Mouse (Mus musculus) lung, postnatal 14 days (tissue): Measurements from ENCODE around the gene Rnf207.

Experiments used
- DNase-seq: peaks from one replicate; pipeline ENCODE4 v3.0.0; 2021

Gene Rnf207

GRCm38 (mm10) chr4:152318517-152319234 lies at the start of gene Rnf207:
Rnf207 (minus strand) TSS chr4:152318993.
- DNase-seq, result peak; percentile 61

GRCm38 (mm10) chr4:152365228-152365627 lies 46.4 kb upstream of the Rnf207 start:
- DNase-seq, result no peak

DNA sequence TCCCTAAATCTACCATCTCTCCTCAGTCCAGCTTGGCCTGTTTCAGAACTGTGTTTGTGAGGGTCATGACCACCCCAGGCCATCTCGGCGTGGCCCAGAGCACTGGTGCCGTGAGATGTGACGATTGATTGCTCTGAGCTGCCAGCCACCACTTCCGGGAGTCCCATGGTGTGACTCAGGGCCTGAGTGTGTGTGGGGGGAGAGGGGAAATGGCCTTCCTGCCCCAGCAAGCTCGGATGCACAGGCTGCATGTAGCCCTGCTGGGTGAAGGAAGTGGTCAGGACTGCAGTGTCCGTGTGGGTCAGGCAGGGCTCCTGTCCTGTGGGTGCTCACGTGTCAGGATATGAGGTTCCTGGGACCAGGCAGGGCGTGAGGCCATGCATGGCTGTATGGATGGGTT lies 43.4 kb upstream of the Rnf207 start:
- DNase-seq, result no peak

DNA sequence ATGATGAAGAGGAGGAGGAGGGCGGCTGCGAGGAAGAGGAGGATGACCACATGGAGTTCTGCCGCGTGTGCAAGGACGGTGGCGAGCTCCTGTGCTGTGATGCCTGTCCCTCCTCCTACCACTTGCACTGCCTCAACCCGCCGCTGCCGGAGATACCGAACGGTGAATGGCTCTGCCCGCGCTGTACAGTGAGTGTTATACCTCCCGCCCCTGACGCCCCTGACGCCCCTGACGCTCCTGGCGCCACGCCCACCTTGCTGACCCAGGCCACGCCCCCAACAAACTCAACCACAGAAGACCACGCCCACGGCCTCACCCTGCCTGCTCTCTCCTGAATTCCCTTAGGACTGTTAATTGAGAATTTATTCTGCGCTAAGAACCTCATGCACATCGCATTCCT lies 42.1 kb upstream of the Rnf207 start:
- peak; percentile 35 for DNase-seq

DNA sequence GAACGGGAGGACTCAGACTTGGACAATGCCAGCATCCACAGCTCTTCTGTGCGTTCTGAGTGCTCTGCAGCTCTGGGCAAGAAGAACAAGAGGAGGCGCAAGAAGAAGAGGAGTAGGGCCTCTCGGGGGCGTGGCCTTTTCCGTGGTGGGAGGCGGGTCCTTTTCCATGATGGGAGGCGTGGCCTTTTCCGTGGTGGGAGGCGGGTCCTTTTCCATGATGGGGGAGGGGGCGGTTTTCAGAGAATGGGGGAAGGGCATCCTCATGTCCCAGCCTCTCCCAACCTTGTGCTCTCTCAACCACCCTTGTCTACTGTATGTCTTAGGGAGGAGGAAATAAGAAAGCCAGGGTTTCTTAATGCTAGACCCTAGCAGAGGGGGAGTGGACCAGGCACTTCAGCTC lies 40.9 kb upstream of the Rnf207 start:
- no peak for DNase-seq

DNA sequence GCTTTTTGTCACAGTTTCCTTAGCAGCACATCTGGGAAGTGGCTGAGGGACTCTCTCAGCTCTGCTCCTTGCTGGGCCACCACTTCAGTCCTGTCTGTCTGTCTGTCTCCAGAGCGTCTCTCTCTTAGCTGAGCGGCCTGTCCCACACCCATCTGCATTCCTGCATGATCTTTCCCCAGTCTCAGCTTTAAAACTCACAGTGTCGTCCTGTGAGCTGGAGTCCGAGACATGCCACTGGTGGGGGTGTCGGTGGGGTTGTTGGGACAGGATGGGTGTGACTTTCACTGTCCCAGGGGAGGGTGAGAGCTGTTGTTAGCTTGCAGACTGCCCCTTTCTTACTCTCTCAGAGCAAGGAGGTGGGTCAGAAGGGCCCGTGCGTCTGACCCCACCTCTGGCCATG lies 36.9 kb upstream of the Rnf207 start:
- no peak for DNase-seq

DNA sequence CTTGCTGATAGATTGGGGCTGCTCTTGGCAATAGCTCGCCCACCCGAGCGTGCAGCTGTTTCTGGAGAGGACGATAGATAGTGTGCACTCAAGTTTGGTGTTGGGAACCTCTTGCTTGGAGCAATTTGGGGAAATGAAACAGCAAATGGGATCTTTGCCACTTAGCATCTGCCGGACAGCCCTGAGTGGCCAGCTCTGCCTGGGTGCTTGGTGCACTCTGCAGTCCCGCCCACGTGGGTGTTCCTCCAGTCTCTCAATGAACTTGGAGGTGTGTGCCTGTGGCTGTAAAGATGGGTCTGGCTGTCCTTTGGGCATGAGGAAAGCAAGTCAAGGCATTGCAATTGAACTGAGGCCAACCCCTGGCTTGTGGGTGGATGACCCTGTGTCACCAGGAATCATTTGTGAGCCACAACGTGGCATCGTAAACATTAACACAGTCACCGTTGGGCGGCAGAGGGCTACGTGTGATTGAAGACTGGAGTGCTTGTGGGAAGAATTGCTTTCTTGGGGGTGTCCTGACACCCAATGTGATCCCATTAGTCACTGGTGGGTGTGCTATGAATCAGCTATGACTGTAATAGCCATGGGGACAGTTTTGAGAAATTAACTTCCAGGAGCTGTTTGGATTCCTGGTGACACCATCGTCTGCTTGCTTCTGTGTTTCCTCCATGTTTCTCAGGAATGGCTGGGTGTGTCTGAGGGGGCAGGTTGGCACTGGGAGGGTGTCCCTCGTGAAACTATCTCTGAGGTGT lies 35.3 kb upstream of the Rnf207 start:
- no peak for DNase-seq

DNA sequence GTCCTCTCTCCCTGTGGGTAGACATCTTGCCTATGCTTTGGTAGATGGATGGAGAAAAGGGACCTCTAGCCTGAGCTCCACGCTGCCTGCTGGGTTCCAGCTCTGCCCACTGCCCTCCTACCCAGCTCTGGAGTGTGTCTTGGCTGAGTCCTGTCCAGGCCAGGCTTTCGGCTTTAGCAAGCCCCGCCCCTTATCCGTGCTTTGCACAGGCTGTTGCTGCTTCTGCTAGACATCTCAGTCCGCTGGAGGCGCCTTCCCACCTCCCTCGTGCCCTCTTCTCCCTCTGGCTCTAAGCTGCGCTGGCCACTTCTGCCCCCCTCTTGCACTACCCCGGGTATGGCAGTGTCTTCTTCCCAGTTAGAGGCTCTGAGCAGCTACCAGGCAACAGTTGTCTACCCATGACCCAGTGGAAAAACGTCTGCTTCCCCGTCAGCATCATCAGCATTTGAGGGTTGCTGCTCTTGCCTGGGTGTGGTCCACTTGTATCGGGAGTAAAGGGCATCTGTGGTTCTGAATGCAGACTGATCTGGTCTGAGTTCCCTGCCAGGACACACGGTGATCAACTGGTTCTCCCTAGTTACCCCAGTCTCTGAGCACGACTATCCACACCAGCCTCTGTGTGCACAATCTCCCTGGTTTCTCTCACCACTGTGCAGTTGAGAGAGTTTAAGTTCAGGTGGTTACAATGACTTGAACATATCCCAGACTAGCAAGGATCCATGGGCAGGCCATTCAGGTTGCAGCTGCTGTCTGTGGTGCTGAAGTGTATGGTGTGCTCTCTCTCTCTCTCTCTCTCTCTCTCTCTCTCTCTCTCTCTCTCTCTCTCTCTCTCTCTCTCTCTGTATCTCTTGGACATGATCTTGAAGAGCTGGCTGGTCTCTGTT lies 32.9 kb upstream of the Rnf207 start:
- DNase-seq, result no peak

DNA sequence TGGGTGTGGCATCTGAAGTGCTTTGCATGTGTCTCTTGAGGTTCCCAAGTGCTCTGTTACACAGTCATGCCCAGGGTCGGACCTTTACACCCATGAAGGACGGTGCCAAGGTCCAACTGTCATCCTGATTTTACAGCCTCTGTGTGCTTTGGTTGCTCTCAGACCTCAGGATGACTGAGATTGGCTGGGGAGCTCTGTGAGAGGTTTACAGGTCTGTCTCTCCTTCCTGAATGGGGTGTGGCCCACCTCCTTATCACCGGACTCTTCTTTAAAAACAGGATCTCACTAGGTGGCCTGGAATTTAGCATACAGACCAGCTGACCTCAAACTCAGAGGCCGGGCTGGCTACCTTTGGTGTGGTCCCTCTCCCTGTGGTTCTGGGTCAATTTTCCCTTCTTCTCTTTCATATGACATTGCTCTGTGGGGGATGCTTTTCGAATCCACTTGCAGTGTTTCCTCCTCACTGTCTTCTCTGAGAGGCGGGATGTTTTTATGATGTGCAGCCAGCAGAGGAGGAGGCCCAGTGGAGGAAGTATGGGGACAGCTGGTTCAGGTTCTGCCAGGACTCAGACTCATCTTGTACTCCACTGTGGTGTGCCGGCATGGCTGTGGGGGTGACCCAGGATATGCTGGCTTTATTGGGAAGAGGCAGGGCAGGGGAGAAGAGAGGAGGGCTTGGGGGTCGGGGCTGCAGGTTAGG lies 32.1 kb upstream of the Rnf207 start:
- no peak for DNase-seq

DNA sequence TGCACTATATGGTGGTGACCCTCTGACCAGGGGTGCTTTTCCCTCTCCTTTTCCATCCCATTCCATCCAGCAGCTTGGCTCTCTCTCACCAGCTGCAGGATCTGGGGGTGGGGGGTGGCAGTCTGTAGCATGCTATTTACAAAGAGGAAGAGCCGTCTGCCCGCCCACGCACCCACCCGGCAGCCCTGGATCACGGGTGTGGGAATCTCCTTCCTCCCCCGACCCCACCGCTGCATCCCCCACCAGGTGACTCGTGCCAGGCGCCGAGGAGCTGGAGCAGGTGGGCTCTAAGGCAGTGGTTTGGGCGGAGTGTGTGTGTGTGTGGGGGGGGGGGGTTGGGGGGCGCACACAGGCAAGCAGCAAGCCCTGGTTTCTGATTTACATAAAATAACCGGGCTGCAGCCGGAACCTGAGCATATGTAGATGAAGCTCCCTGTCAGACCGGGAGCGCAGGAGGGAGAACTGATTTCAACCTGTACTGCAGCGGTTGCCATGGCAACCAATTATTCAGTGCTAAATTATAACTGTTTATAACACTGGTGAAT lies 31.1 kb upstream of the Rnf207 start:
- DNase-seq, result no peak

DNA sequence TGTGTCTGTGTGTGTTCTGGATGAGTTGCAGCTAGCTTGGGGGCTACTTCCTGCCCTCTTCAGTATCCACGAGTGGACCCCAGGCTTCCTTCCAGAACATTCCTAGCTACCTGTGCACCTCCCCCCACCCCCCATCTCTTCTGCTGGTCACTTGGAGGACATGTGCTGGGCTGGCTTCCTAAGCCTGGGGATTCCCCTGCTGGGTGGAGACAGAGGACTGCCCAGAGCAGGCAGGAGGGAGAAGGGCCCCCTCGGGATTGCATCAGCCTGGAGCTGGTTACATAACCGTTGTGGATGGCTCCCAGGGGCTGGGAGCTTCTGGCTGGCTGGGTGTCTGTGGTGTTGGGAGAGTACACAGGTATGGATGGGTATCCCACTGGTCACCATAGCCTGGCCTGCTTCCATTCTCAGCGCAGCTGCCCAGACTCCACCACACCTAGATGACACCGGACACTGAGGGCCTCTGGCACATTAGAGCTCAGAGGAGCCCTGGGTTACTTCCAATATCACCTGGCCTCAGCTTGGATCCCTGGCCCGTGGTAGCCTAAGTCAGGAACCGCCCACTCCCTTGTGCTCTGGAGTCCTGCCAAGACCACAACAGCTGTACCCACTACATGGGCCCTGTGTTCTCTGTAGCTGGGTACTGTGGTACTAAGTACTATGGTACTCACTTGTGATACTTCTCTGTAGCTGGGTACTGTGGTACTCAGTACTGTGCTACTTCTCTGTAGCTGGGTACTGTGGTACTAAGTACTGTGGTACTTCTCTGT lies 26.5 kb upstream of the Rnf207 start:
- peak; percentile 79 for DNase-seq

- DNase-seq, result no peak
Observed at GRCm38 (mm10) chr4:152344651-152345050, 25.9 kb upstream of the Rnf207 start.

GRCm38 (mm10) chr4:152343296-152343695 lies 24.5 kb upstream of the Rnf207 start:
- peak; percentile 38 for DNase-seq

DNA sequence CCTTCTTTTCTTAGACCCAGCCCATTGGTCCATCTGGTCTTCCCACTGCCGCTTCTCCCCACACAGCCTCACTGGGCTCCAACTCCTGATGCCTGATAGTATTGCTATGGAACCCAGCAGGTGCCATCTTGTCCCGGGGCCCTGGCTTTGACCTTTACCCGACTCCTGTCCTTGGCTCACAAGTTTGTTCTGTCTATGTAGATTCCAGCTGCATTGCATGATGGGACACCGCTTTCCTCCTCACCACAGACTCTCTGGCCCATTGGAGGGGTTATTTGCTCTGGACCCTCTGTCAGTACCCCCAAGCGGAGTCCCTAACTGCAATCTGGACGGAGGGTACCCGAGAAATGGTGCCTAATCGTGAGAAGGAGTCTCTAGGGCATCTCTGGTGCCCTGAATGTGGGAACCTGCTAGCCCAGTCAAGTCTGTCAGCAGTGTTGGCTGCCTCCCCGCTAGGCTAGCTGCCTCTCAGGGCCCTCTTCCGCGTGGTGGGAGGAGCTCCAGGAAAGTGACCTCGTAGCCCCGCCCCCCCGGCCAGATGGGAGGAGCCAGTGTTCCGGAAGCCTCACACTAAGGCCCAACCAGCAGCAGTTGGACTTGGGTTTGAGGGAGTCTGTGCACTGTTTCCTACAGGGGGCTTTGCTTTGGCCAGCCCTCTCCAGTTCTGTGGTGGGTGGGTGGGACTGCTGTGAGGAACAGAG lies 21.9 kb upstream of the Rnf207 start:
- no peak for DNase-seq

DNA sequence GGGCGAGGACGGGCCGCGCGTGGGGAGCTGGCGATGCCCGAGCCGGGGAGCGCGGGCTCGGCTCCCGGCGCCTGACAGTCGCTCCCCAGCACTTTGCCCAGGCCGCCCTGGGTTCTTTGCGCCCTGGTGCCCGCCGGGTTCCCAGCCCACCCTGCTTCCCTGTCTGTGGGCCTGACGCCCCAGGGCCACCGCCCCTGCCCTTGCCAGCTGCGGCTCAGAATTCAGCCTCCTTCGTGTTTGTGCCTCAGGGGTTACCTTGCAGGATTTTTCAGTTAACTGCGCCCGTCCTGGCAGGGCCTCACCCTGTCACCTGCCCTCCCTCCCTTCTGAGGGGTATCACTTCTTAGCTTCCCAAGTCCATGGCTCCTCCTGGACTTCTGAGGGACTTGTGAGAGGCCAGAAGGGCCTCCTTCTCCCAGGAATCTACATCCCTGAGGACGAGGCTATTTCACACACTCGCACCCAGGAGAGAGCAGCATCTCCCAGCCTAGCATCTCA lies 20.5 kb upstream of the Rnf207 start:
- DNase-seq, result no peak

DNA sequence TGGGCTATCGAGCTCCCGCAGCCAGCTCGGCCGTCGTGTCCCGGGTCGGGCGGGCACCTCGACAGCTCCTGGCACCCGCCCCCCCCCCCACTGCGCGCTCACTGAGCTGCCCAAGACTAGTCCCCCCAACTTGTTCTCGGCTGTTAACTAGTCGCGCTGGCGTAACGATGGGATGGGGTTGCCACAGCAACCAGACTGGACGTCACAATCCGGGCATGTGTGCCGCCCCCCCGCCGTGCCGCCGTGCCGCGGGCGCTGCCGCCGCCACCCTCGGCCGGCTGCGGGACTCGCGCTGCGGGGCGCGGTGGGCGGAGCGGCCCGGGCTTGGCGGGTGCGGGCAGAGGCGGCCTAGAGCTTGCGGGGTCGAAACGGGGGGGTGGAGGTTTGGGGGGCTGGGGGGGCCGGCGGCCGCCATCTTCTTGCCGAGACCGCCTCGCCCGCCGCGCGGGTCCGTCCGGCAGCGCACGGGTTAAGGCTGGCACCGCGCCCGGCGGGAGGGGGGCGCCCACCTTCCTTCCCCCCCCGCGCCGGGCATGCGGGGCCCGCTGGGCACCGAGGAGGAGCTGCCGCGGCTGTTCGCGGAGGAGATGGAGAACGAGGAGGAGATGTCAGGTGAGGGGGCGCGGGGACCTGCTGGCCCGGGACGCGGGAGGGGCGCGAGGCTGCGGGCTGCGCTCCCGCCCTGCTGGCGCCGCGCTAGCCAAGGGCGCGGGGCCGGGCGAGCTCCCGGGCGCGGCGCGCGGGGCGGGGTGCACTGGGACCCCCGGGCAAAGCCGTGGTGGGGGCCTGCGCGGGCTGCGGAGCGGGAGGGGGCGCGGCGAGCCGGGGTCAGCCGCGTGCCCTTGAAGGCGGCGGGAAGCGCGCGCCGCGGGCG lies 19.9 kb upstream of the Rnf207 start, which contains the start of gene Chd5:
TSS of gene Chd5 (plus strand) at position 233 of the 874 bp plus-strand sequence.
- no peak for DNase-seq

DNA sequence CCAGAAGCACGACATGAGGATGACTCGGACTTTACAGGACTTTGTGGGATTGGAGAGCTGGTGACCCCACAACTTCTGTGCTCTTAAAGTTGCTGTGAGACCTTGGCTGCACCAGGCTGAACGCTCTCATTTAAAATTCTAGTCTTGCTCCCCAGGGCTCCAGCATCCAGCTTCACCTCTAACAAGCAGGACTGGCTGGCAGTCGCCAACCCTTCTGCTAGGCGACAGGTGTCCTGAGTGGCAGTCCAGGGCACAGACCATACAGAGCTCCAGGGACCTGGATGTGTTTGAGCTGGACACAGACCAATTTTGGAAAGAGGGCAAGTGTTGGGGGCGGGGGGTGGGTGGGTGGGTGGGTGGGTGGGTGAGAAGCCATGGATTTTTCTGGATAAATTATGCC lies 19.0 kb upstream of the Rnf207 start:
- DNase-seq, result no peak

- no peak for DNase-seq
Observed at GRCm38 (mm10) chr4:152333587-152333986, 14.8 kb upstream of the Rnf207 start.

DNA sequence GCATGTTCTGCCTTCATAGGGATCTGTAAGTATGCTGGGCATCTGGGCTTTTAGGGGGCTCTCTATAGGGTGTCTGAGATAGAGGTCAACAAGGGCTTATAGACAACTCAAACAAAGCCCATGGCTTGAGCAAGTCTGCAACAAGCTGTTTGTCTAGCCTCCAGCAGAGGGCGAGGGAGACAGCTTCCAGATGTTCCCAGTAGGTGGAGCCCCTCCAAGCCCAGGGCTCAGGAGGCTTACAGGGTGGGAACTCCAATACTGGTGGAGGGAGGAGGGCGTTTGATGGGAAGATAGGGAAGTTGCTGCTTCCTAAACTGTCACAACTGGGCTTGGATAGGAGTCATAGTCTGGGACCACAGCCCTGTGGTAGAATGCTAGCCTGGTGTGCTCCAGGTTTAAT lies 14.2 kb upstream of the Rnf207 start:
- DNase-seq, result peak; percentile 76

DNA sequence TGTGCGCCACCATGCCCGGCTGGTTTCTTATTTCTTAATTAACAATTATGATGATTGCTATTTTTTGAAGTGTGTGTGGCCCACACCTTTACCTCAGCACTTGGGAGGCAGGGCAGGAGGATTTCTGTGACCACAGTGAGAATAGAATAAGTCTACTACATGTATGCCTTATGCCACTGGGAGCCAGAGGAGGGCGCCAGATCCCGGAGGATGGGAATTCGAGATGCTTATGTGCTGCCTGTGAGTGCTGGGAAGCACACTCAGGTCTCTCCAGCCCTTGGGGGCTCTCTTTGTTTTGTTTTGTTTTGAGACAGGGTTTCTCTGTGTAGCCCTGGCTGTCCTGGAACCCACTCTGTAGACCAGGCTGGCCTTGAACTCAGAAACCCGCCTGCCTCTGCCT lies 9.9 kb upstream of the Rnf207 start:
- peak; percentile 48 for DNase-seq
